Mouse (Mus musculus): ENCODE measurements around the gene Aoc1. TPM values are rescaled to one million over a fixed set of nuclear protein-coding genes. Genes with fewer than 3 reads are reported as not detected.

Gene Aoc1
- not detected in 2 replicates for polyA plus RNA-seq (2014; fragmentation: Nextera tagmentation; extraction: Ambion mirVana)

DNA sequence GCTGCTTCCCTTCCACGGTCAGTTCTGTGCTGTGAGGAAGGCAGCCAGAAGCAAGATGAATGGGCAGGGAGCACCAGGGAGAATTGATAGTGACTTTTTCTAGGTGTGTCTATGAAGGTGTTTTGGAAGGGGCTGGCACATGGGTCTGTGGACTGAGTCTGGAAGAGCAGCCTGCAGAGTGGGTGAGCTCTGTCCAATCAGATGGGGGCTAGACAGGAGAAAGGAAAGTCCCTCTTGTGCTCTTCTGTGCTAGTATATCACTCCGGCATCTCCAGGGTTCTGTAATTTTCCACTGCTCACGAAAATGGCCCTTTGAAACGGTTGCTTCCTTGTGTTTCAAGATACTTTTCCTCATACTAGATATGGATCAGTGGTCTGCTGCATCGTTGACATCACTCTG lies at the start of gene Aoc1:
Aoc1 (plus strand) TSS at position 301 of the 400 bp plus-strand sequence.
- Histone ChIP-seq H3K9ac (ENCODE audit: low read depth, low read length) (no peak within 1 kb of the TSS), H3K36me3 (ENCODE audit: control insufficient read depth, insufficient read depth, low read length) (no peaks in the 10 kb centered on the region), H3K9me3 (replicated peaks; ENCODE audit: control insufficient read depth, low read length) (no peaks in the 10 kb centered on the region), H3K4me2 (no peak within 1 kb of the TSS), H3K4me3 (ENCODE audit: low read depth, low read length) (no peak within 1 kb of the TSS), H3K27me3 (ENCODE audit: control insufficient read depth, insufficient read depth, low read length) (no peaks in the 10 kb centered on the region), H3K4me1 (ENCODE audit: control insufficient read depth, insufficient read depth, low read length) (no peaks in the 10 kb centered on the region), H3K27ac (ENCODE audit: low read depth, low read length) (no peak within 1 kb of the TSS)
- 65% methylated on average over 5 of the region's 5 CpGs for WGBS (ENCODE audit: insufficient replicate concordance)
- no peak for ATAC-seq (replicated peaks; ENCODE audit: insufficient number of reproducible peaks, low FRiP score, low TSS enrichment)

DNA sequence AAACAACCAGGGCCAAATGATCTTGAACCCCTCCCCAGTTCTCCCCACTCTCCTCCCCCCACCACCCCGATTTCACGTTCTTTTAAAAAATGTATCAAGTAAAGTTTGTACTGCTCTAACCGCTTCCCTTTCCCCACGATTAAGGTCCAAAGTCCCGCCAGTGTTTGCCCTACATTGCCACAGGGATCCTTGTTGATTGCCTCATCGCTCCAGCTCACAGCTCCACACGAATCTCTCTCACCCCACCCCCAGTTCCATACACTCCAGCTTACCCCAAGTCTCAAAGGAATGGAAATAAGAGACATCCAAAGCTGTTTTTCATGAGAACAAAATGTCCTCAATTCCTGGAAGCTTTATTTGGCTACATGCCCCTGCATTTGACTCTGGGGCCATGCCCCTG lies 47.7 kb upstream of the Aoc1 start:
- Histone ChIP-seq H3K4me2 (no peak overlapping the region), H3K36me3 (ENCODE audit: control insufficient read depth, insufficient read depth, low read length) (no peaks in the 10 kb centered on the region), H3K9me3 (replicated peaks; ENCODE audit: control insufficient read depth, low read length) (no peaks in the 10 kb centered on the region), H3K4me3 (ENCODE audit: low read depth, low read length) (no peak overlapping the region), H3K27ac (ENCODE audit: low read depth, low read length) (no peak overlapping the region), H3K4me1 (ENCODE audit: control insufficient read depth, insufficient read depth, low read length) (no peaks in the 10 kb centered on the region), H3K9ac (ENCODE audit: low read depth, low read length) (no peak overlapping the region), H3K27me3 (ENCODE audit: control insufficient read depth, insufficient read depth, low read length) (0 out of 2 replicates have a peak, but pooled peaks cover 2% of the 10 kb centered on the region)
- WGBS (ENCODE audit: insufficient replicate concordance), result 63% methylated on average over 7 of the region's 7 CpGs
- ATAC-seq (replicated peaks; ENCODE audit: insufficient number of reproducible peaks, low FRiP score, low TSS enrichment), result no peak

DNA sequence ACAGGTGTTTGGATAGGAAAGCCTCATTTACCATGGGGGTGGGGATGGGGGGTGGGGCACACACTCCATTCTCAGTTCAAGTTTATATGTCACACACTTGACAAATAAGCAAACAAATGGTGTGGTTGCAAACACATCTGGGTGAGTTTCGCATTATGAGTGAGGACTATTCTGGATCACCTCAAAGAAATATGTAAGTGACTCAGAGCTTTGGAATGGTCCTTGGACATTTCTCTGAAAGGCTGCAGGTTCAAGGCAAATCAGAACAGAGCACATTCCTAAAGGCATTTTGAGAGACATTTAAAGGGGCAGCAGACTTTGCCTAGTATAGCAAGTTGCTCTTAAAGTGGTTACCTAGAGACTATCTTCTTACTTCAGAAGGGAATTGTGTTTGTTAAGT lies 43.7 kb upstream of the Aoc1 start:
- H3K9ac ChIP-seq (ENCODE audit: low read depth, low read length), result no peak overlapping the region
- no peaks in the 10 kb centered on the region for H3K9me3 ChIP-seq (replicated peaks; ENCODE audit: control insufficient read depth, low read length)
- H3K4me1 ChIP-seq (ENCODE audit: control insufficient read depth, insufficient read depth, low read length), result no peaks in the 10 kb centered on the region
- no peak overlapping the region for H3K27ac ChIP-seq (ENCODE audit: low read depth, low read length)
- H3K4me3 ChIP-seq (ENCODE audit: low read depth, low read length), result no peak overlapping the region
- no peak for ATAC-seq (replicated peaks; ENCODE audit: insufficient number of reproducible peaks, low FRiP score, low TSS enrichment)
- 0 out of 2 replicates have a peak, but pooled peaks cover 2% of the 10 kb centered on the region for H3K27me3 ChIP-seq (ENCODE audit: control insufficient read depth, insufficient read depth, low read length)
- 41% methylated on average over 1 of the region's 1 CpGs for WGBS (ENCODE audit: insufficient replicate concordance)
- no peak overlapping the region for H3K4me2 ChIP-seq
- peaks cover 11% of the 10 kb centered on the region for H3K36me3 ChIP-seq (ENCODE audit: control insufficient read depth, insufficient read depth, low read length)

DNA sequence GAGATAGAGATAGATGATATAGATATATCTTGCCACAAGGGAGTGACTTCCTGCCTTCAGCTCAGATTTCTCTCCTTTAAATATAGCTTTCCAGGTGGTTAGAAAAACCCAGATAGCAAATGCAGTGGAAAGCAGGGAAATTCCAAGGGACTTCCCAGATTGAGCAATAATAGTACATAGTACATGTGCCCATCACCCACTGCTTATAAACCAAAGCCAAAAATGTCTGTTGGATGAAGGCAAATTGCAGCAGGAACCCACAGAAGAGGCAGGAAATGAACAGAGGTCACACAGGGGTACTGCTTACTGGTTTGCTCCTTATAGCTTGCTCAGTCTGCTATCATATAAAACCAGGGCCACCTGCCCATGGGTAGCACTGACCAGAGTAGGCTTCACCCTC lies 43.0 kb upstream of the Aoc1 start:
- Histone ChIP-seq H3K4me3 (ENCODE audit: low read depth, low read length) (no peak overlapping the region), H3K9me3 (replicated peaks; ENCODE audit: control insufficient read depth, low read length) (no peaks in the 10 kb centered on the region), H3K9ac (ENCODE audit: low read depth, low read length) (no peak overlapping the region), H3K27ac (ENCODE audit: low read depth, low read length) (no peak overlapping the region), H3K4me2 (no peak overlapping the region), H3K4me1 (ENCODE audit: control insufficient read depth, insufficient read depth, low read length) (no peaks in the 10 kb centered on the region), H3K36me3 (ENCODE audit: control insufficient read depth, insufficient read depth, low read length) (peaks cover 17% of the 10 kb centered on the region), H3K27me3 (ENCODE audit: control insufficient read depth, insufficient read depth, low read length) (0 out of 2 replicates have a peak, but pooled peaks cover 2% of the 10 kb centered on the region)
- ATAC-seq (replicated peaks; ENCODE audit: insufficient number of reproducible peaks, low FRiP score, low TSS enrichment), result no peak

DNA sequence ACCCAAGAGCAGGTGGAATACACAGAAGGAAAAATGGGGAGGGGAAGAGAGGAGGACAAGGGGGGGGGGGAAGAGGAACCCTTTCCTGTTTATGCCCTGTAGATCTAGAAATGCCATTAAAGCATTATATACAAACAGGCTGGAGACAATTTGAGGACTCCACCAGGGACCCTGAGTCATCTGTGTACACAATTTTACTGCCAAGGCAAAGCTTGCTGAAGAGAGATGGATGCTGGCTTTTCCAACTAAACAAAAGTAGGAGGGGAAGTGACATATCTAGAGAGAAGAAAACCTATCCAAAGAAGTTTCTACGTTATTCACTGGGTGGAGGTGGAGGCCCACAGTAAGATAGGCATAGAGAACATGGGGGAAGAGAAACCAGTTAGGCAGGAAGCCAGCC lies 42.5 kb upstream of the Aoc1 start:
- WGBS (ENCODE audit: insufficient replicate concordance), result 45% methylated on average over 1 of the region's 1 CpGs

DNA sequence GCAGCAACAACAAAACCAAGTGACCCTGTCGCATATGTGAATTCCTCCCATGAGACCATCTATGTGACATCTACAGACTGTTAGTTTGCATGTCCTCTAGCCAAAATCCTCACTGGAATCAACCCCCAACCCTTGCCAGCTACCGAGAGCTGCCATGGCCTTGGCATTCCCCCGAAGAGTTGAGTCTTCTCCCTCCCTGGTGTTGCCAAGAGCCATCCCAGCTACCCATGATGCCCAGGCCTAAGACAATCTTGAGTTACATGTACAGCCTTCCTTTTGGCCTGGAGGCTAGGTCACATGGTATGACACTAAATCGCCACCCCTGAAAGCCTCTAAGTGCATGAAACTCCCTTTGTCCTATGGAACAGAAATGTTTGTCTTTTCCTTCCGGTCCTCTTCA lies 41.6 kb upstream of the Aoc1 start:
- Histone ChIP-seq H3K4me2 (no peak overlapping the region), H3K4me3 (ENCODE audit: low read depth, low read length) (no peak overlapping the region), H3K4me1 (ENCODE audit: control insufficient read depth, insufficient read depth, low read length) (no peaks in the 10 kb centered on the region), H3K27ac (ENCODE audit: low read depth, low read length) (no peak overlapping the region), H3K9ac (ENCODE audit: low read depth, low read length) (no peak overlapping the region), H3K27me3 (ENCODE audit: control insufficient read depth, insufficient read depth, low read length) (no peaks in the 10 kb centered on the region), H3K9me3 (replicated peaks; ENCODE audit: control insufficient read depth, low read length) (no peaks in the 10 kb centered on the region), H3K36me3 (ENCODE audit: control insufficient read depth, insufficient read depth, low read length) (peaks cover 26% of the 10 kb centered on the region)
- WGBS (ENCODE audit: insufficient replicate concordance), result 88% methylated on average over 5 of the region's 5 CpGs
- no peak for ATAC-seq (replicated peaks; ENCODE audit: insufficient number of reproducible peaks, low FRiP score, low TSS enrichment)

More for the DNA sequence above, 42.5 kb upstream of the Aoc1 start:
- H3K36me3 ChIP-seq (ENCODE audit: control insufficient read depth, insufficient read depth, low read length), result peaks cover 21% of the 10 kb centered on the region
- 0 out of 2 replicates have a peak, but pooled peaks cover under 1% of the 10 kb centered on the region for H3K27me3 ChIP-seq (ENCODE audit: control insufficient read depth, insufficient read depth, low read length)
- no peak overlapping the region for H3K4me3 ChIP-seq (ENCODE audit: low read depth, low read length)
- H3K27ac ChIP-seq (ENCODE audit: low read depth, low read length), result no peak overlapping the region
- no peaks in the 10 kb centered on the region for H3K4me1 ChIP-seq (ENCODE audit: control insufficient read depth, insufficient read depth, low read length)
- ATAC-seq (replicated peaks; ENCODE audit: insufficient number of reproducible peaks, low FRiP score, low TSS enrichment), result no peak
- no peaks in the 10 kb centered on the region for H3K9me3 ChIP-seq (replicated peaks; ENCODE audit: control insufficient read depth, low read length)
- no peak overlapping the region for H3K4me2 ChIP-seq
- H3K9ac ChIP-seq (ENCODE audit: low read depth, low read length), result no peak overlapping the region

DNA sequence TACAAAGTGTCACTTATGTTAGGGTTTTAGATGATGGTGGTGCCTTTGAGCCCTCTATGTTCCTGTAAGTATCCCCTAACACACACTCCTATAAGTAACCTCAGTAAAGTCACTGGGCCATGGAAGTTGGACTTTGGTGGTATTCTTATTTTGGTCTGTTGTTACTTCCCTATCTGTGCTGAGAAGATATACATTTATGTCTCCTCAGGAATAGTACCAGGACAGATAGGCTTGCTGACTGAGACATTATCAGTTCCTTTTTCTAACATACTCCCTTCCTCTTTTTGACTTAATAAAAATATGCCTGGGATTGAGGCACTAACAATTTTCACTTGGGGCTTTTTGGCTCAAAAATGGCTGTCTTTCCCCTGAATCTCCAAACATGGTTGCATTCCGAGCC lies 40.3 kb upstream of the Aoc1 start:
- Histone ChIP-seq H3K27me3 (ENCODE audit: control insufficient read depth, insufficient read depth, low read length) (no peaks in the 10 kb centered on the region), H3K9me3 (replicated peaks; ENCODE audit: control insufficient read depth, low read length) (no peaks in the 10 kb centered on the region), H3K9ac (ENCODE audit: low read depth, low read length) (no peak overlapping the region), H3K27ac (ENCODE audit: low read depth, low read length) (no peak overlapping the region), H3K36me3 (ENCODE audit: control insufficient read depth, insufficient read depth, low read length) (peaks cover 31% of the 10 kb centered on the region), H3K4me2 (no peak overlapping the region), H3K4me1 (ENCODE audit: control insufficient read depth, insufficient read depth, low read length) (no peaks in the 10 kb centered on the region), H3K4me3 (ENCODE audit: low read depth, low read length) (no peak overlapping the region)
- no peak for ATAC-seq (replicated peaks; ENCODE audit: insufficient number of reproducible peaks, low FRiP score, low TSS enrichment)
- 80% methylated on average over 1 of the region's 1 CpGs for WGBS (ENCODE audit: insufficient replicate concordance)

DNA sequence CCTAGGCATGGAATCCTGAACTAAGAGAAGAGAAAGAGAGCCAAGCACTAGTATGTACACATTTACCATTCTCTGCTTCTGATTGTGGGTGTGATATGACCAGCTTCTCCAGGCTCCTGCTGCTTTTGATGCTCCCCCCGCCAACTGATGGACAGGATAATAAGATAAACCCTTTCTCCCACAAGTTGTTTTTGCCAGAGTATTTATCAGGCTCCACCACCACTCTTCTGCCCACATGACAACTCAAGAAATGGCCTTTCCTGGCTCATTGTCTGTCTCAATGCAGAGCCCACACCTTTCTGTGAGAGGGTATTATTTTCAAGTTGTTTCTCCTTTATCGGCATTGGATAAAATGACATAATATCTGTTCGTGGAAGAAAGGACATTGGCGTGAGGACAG lies 39.2 kb upstream of the Aoc1 start:
- ATAC-seq (replicated peaks; ENCODE audit: insufficient number of reproducible peaks, low FRiP score, low TSS enrichment), result no peak
- H3K9me3 ChIP-seq (replicated peaks; ENCODE audit: control insufficient read depth, low read length), result no peaks in the 10 kb centered on the region
- no peak overlapping the region for H3K4me3 ChIP-seq (ENCODE audit: low read depth, low read length)
- H3K36me3 ChIP-seq (ENCODE audit: control insufficient read depth, insufficient read depth, low read length), result peaks cover 38% of the 10 kb centered on the region
- no peaks in the 10 kb centered on the region for H3K4me1 ChIP-seq (ENCODE audit: control insufficient read depth, insufficient read depth, low read length)
- H3K27me3 ChIP-seq (ENCODE audit: control insufficient read depth, insufficient read depth, low read length), result no peaks in the 10 kb centered on the region
- no peak overlapping the region for H3K9ac ChIP-seq (ENCODE audit: low read depth, low read length)
- no peak overlapping the region for H3K4me2 ChIP-seq
- H3K27ac ChIP-seq (ENCODE audit: low read depth, low read length), result no peak overlapping the region
- 81% methylated on average over 4 of the region's 4 CpGs for WGBS (ENCODE audit: insufficient replicate concordance)

DNA sequence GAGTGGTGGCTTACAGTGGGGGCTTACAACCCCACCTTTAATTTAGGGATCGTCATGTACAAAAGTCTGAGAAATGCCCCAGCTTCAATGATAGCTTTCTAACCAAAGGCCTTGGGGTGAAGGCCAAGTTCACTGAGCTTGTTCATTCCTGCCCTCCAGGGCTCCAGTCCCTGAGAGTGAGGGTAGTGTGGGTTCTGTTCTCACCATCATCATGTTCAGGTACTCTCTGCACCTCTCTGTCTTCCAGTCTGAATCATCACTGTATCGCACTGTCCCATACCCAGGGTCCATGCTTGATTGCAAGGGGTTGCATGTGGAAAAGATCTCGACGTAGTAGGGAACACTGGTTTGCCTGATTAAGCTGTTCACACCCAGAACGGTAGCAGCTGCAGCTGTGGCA lies 37.5 kb upstream of the Aoc1 start:
- H3K36me3 ChIP-seq (ENCODE audit: control insufficient read depth, insufficient read depth, low read length), result peaks cover 38% of the 10 kb centered on the region
- ATAC-seq (replicated peaks; ENCODE audit: insufficient number of reproducible peaks, low FRiP score, low TSS enrichment), result no peak
- H3K27ac ChIP-seq (ENCODE audit: low read depth, low read length), result no peak overlapping the region
- no peaks in the 10 kb centered on the region for H3K9me3 ChIP-seq (replicated peaks; ENCODE audit: control insufficient read depth, low read length)
- H3K27me3 ChIP-seq (ENCODE audit: control insufficient read depth, insufficient read depth, low read length), result no peaks in the 10 kb centered on the region
- no peak overlapping the region for H3K4me2 ChIP-seq
- H3K4me1 ChIP-seq (ENCODE audit: control insufficient read depth, insufficient read depth, low read length), result peaks cover 10% of the 10 kb centered on the region; the same call in 1 of the 2 replicates
- 74% methylated on average over 5 of the region's 5 CpGs for WGBS (ENCODE audit: insufficient replicate concordance)
- no peak overlapping the region for H3K9ac ChIP-seq (ENCODE audit: low read depth, low read length)
- H3K4me3 ChIP-seq (ENCODE audit: low read depth, low read length), result no peak overlapping the region

All from heart, embryonic 11.5 days (tissue).